Mouse (Mus musculus) cerebellum, adult 2 months (tissue): ENCODE data around the gene Amot.

Experiments used
- CTCF ChIP-seq: fragments of 200-500 bp; IDR thresholded peaks from 2 replicates; pipeline ENCODE4 v1.5.1; 2011; ENCODE audit warnings: low read depth, mild to moderate bottlenecking, control low read depth, low read length, moderate library complexity, borderline replicate concordance; ENCODE audit not compliant: insufficient read depth
- POLR2A ChIP-seq: fragments of 200-500 bp; IDR thresholded peaks from 2 replicates; pipeline ENCODE4 v1.6.1; 2011; ENCODE audit warnings: low read length, control low read depth, borderline replicate concordance; ENCODE audit not compliant: insufficient read depth

- TF ChIP-seq POLR2A, result no peak
- no peak for TF ChIP-seq CTCF
These were observed 49.4 kb downstream of the Amot start for GRCm38 (mm10) chrX:145455629-145456028.
